Mouse (Mus musculus) inflammation-experienced regulatory T-cells, adult 6 months (primary cell): Measurements from ENCODE around the gene Dpagt1. TPM values are rescaled to one million over a fixed set of nuclear protein-coding genes. Genes with fewer than 3 reads are reported as not detected.
"Not testable (repeated sequence)": the region's sequence is repeated elsewhere in the genome, so short reads cannot be mapped to it uniquely, and the experiment has no call there.

Experiments used
- ATAC-seq: one replicate; pipeline ENCODE4 v1.8.0; 2017
- polyA plus RNA-seq, 3 experiments: library from polyadenylated mRNA; unstranded; fragments of 100-300 nt; shearing (Covaris generic); gene quantifications; one replicate each; pipeline ENCODE4 v1.2.1; 2017

Gene Dpagt1
- polyA plus RNA-seq, 3 experiments from 2014 or later = 11.1 to 17.6 (median 13.1) TPM

DNA sequence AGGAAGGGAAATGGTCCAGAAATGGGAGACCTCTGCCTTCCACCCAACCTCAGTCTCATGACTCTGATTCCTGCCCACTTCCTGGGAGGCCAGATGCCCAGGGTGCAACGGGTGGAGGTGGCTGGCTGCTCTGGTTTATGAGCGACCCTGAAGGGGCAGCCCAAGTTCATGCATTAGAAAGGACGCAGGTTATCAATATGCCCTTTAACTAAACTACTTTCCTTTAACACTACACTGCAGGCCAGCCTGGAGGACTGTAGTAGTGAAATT lies 7.1 kb upstream of the Dpagt1 start:
- ATAC-seq = no peak

- ATAC-seq = peak; percentile 17
Measured at GRCm38 (mm10) chr9:44319105-44319886, 6.5 kb upstream of the Dpagt1 start.

DNA sequence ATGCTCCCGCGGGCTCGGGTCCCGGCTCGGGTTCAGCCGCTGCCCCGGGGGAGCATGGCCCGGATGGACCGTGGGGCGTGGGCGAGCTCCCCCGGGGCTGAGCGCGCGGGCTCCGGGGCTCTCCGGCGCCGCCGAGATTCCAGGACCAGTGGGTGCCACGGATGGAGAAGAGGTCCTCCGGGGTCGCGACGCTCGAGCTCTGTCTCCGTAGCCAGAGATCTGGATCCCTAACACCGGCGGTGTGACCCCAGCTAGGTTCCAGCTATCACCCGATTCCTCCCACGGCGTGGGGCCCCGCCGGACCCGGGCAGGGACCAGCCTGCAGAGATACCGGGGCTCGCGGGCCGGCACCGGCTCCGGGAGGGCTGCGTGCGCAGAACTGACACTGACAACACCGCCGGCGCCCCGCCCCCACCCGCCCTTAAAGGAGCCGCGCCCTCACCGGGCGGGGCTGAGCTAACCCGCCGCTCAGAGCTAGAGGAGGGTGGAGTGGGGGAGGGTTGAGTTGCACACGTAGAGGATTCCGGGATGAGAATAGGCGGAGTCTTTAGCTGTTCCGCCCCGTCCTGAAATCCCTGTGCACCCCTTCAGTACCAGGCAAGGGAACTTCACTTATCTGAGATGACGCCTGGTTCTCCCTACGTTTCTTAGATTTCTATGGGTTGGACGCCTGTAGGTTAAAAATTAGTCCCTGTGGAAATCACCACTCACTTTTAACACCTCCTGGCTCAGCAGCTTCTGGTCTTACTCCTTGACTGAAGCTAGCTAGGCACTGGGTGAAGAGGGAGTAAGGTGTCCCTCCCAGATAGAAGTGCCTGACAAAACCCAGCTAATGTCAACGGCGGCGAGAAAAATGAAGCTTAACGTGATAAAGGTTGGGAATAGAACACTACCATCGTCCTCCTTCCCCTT lies 5.7 kb upstream of the Dpagt1 start, which contains the start of gene C2cd2l:
Gene C2cd2l, minus strand, starts transcription at position 399 of the 912 bp plus-strand sequence.
- ATAC-seq = peak; percentile 83

DNA sequence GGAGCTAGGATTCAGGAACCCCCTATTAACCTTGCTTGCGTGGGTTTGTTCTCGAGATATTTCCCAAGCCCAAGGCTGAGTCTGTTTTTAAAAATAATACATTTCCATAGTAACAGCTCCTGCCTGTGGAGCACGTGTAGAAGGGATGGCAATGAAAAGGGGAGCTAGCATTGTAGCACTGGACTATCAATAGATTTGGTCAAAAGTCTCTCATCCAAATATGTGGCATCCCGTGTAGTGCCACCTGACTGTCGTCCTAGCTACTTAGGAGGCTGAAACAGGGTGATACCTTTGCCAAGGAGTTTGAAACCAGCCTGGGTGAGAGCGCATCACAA lies 5.1 kb upstream of the Dpagt1 start:
- no peak for ATAC-seq

DNA sequence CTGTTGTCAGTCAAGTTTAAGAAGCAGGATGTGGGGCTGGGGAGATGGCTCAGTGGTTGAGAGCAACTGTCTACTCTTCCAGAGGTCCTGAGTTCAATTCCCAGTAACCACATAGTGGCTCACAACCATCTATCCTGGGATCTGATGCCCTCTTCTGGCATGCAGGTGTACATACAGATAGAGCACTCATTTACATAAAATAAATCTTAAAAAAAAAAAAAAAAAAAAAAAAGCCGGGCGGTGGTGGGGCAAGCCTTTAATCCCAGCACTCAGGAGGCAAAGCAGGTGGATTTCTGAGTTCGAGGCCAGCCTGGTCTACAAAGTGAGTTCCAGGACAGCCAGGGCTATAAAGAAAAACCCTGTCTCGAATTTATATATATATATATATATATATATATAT lies 2.2 kb upstream of the Dpagt1 start:
- ATAC-seq = not testable (repeated sequence)

DNA sequence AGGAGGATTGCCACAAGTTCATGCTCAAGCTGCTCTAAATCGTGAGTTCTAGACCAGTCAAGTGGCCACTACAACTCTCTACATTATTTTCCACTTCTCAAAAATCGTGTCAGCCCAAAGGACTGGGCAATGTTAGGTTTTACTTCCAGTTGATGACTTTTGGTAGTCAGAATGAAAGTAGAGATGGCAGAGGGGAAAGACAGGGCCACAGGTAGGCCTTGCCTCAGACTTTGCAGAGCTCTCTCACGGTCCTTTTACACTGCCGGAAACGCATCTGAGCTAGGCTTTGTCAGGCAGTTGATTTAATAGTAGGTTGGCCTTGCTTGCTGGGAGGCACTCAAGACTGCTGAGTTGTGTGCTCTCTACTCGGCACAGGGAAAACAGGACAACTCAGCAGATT lies 1.7 kb upstream of the Dpagt1 start:
- ATAC-seq = no peak

- ATAC-seq = not testable (repeated sequence)
Measured at GRCm38 (mm10) chr9:44325032-44325767, 619 bp upstream of the Dpagt1 start.

DNA sequence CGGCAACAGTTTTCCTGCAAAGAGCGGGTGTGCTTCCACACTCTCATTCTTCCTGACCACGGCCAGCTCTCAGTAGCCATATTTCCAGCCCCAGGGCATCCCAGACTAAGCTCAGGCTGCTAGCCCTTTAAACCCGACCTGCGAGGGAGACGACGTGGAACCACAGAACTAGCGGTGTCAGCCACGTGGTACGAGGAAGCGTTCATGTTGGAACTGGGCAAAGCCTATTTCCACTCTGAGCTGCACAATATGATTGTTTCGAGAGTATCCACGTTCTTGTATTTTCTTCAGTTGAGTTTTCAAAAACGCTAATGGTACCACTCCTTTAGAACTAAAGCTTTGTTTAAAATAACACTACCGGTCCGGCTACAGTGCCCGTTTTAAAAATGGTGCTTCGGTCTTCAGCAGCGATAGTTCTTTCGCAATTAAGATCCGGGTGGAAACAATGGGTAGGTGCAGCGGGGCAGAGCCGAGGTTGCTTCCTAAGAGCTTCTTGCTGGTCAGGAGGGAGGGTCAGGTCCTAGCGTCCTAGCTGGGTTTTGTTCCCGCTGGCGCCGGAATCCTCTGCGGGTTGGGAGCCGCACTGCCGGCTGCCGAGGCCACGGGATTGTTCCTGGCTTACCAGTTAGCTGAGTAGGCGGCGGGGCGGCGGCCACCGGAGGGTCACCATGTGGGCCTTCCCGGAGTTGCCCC lies 698 bp downstream of the Dpagt1 start:
- ATAC-seq = peak; percentile 96

- no peak for ATAC-seq
Measured at GRCm38 (mm10) chr9:44327064-44327711, 1.4 kb downstream of the Dpagt1 start.

GRCm38 (mm10) chr9:44327926-44328325 lies 2.1 kb downstream of the Dpagt1 start:
- no peak for ATAC-seq

GRCm38 (mm10) chr9:44330736-44331135 lies 4.9 kb downstream of the Dpagt1 start:
- no peak for ATAC-seq

GRCm38 (mm10) chr9:44332918-44333638 lies 7.3 kb downstream of the Dpagt1 start:
- ATAC-seq = no peak

DNA sequence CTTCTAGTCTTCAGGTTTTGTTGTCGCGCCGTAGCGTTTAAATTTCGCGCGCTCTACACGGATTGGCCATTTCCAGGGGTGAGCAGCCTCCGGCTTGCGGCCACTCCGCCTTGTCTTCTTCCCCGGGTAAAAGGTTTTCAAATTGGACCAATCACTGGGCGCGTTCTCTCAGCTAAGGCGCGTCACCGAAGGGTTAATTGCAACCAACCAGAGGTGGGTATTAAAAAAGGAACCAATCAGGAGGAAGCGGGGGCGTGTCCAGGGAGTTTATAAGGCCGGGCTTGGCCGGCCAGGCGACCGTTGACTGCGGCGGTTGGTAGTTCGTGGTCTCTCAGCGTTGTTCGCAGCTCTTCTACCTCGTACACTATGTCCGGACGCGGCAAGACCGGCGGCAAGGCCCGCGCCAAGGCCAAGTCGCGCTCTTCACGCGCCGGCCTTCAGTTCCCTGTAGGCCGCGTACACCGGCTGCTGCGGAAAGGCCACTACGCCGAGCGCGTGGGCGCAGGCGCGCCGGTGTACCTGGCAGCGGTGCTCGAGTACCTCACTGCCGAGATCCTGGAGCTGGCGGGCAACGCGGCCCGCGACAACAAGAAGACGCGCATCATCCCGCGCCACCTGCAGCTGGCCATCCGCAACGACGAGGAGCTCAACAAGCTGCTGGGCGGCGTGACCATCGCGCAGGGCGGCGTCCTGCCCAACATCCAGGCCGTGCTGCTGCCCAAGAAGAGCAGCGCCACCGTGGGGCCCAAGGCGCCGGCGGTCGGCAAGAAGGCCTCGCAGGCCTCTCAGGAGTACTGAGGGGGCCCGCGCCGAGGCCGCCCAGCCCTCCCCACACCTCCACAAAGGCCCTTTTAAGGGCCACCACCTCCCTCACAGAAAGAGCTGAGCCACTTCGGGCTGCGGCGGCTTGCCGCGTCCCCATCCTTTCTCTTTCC lies 8.8 kb downstream of the Dpagt1 start, which contains the start of gene H2afx:
Gene H2afx, plus strand, starts transcription at position 299 of the 935 bp plus-strand sequence.
- peak; percentile 98 for ATAC-seq

DNA sequence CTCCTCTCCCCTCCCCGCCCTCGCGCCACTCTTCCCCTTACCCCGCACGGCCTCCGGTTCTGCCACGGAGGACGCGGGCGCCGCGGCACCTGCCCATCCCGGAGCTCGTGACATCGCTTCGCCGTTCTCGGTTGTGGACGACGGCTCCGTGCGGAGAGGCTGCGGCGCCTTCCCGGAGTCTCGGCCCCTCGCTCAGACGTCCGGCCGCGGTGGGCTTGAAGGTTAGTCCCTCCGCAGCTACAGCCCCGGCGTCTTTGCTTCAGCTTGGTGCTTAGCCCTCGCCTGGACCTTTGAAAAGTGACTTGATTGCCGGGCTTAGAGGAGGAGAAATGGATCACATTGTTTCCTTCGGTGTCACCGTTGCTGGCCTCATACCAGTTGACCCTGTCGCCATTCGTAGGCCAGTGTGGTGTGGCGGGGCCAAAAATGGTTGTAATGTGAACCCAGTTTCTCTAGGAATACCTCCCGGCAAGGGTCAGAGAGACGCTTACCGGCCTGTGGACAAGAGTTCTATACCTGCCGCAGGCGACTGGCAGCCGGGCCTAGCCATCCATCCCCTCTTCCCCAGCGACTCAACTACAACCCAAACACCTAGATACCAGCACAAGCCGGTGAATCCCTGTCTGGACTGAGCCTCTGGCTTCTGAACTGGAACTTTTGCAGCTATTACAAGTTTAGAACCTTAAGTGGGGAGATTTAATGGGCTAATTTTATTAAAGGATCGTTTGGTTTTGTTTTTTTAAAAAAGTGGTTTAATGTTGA lies 9.7 kb downstream of the Dpagt1 start:
- ATAC-seq = no peak

- ATAC-seq = no peak
Measured at GRCm38 (mm10) chr9:44336093-44336406, 10.2 kb downstream of the Dpagt1 start.

DNA sequence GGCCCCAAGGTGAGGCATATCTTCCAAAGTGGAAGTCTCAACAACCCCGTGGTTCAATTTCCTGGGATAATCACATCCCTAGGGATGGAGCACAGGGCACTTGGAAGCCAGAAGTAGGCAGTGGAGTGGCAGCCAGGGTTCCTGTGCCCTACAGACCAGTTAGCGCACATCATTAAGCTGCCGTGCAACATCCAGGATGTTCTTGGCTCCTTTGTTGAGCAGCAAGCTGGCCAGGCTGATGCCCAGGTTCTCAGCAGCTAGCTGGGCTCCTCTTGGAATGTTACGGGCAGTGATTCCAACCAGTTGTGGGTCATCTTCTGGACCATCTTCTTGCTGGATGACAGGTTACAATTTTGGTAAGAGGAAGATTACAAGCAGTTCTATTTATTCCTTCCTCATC lies 10.7 kb downstream of the Dpagt1 start:
- ATAC-seq = not testable (repeated sequence)

- no peak for ATAC-seq
Measured at GRCm38 (mm10) chr9:44336964-44337363, 11.1 kb downstream of the Dpagt1 start.

GRCm38 (mm10) chr9:44337436-44338169 lies 11.8 kb downstream of the Dpagt1 start:
- ATAC-seq = no peak

GRCm38 (mm10) chr9:44338574-44338973 lies 12.8 kb downstream of the Dpagt1 start:
- no peak for ATAC-seq
